In the genomic region with DNA sequence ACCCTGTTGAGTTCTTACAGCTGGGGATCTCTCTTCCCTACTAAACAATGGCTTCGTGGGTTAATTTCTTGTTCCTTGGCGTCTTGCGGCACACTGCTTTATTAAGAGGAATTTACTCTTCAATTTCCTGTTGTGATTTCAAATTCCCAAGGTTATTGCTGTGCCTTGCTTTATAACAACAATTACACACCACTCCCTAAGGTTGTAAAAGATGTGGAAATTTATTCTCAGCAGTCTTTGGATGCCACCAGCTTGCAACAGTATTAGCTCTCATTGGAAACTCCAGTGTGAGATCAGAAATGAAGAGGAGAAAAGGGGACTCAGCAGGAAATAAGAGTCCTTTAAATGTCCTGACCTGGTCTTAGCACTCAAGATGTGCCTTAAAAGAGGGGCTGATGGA, we compare ENCODE assay signal across 24 mouse cellular contexts.
"Had no signal": no experiment of that assay in that cellular context is flagged by ENCODE, and none has a peak within 500 bp of the region (broad histone marks: within the 10 kb centered on the region; RNA-seq: fewer than 3 reads in every experiment).

No protein-coding gene starts in this region.

- H3K4me3 ChIP-seq: gastrocnemius, adult 2 months; heart, embryonic 10.5 days; heart, embryonic 12.5 days; hindbrain, embryonic 10.5 days; hindbrain, embryonic 12.5 days; kidney, embryonic 15.5 days; layer of hippocampus, adult 2 months; limb, embryonic 13.5 days; limb, embryonic 15.5 days; liver, embryonic 12.5 days had no signal

- H3K4me1 ChIP-seq: heart, embryonic 10.5 days; heart, embryonic 12.5 days; hindbrain, embryonic 10.5 days; hindbrain, embryonic 12.5 days; kidney, embryonic 15.5 days; limb, embryonic 15.5 days; liver, embryonic 12.5 days had no signal

- H3K36me3 ChIP-seq: heart, embryonic 10.5 days; heart, embryonic 12.5 days; hindbrain, embryonic 10.5 days; hindbrain, embryonic 12.5 days; kidney, embryonic 15.5 days; limb, embryonic 13.5 days; limb, embryonic 15.5 days; liver, embryonic 12.5 days had no signal

- H3K9me3 ChIP-seq: heart, embryonic 10.5 days; heart, embryonic 12.5 days; hindbrain, embryonic 10.5 days; hindbrain, embryonic 12.5 days; kidney, embryonic 15.5 days; limb, embryonic 13.5 days; limb, embryonic 15.5 days had no signal

- DNase-seq: gastrocnemius, adult 2 months; gastrocnemius, postnatal 10 days; gastrocnemius, postnatal 25 days; heart, adult 18-20 months; heart, postnatal 10 days; heart, postnatal 4 days; kidney, adult 11 months; kidney, postnatal 14 days; kidney, postnatal 36 days; layer of hippocampus, postnatal 36 days; left cerebral cortex, postnatal 4 days had no signal

- ATAC-seq: hindbrain, embryonic 16.5 days; inflammation-experienced regulatory T-cells, adult 6 months; liver, embryonic 12.5 days had no signal

- H3K27me3 ChIP-seq: heart, embryonic 12.5 days; hindbrain, embryonic 12.5 days; kidney, embryonic 15.5 days; limb, embryonic 13.5 days; limb, embryonic 15.5 days; liver, embryonic 12.5 days had no signal

- H3K27ac ChIP-seq: gastrocnemius, adult 2 months; heart, embryonic 10.5 days; hindbrain, embryonic 10.5 days; hindbrain, embryonic 12.5 days; hindbrain, embryonic 14.5 days; kidney, embryonic 15.5 days; layer of hippocampus, adult 2 months; limb, embryonic 13.5 days; limb, embryonic 15.5 days; liver, embryonic 12.5 days; liver, embryonic 14.5 days had no signal

- H3K9ac ChIP-seq: heart, embryonic 12.5 days; hindbrain, embryonic 12.5 days; hindbrain, embryonic 14.5 days; kidney, embryonic 15.5 days; limb, embryonic 13.5 days; limb, embryonic 15.5 days; liver, embryonic 12.5 days; liver, embryonic 14.5 days had no signal

- H3K4me2 ChIP-seq: heart, embryonic 12.5 days; hindbrain, embryonic 12.5 days; hindbrain, embryonic 14.5 days; kidney, embryonic 15.5 days; limb, embryonic 13.5 days; limb, embryonic 15.5 days; liver, embryonic 12.5 days had no signal
